Mouse (Mus musculus) liver, adult (tissue): ENCODE measurements around the gene Tspan13.

ENCODE experiments used
- GATA4 ChIP-seq: IDR thresholded peaks from 2 replicates; pipeline ENCODE4 v1.6.1; 2014; ENCODE audit warnings: mild to moderate bottlenecking, low read length; ENCODE audit not compliant: insufficient replicate concordance

The Tspan13 gene

DNA sequence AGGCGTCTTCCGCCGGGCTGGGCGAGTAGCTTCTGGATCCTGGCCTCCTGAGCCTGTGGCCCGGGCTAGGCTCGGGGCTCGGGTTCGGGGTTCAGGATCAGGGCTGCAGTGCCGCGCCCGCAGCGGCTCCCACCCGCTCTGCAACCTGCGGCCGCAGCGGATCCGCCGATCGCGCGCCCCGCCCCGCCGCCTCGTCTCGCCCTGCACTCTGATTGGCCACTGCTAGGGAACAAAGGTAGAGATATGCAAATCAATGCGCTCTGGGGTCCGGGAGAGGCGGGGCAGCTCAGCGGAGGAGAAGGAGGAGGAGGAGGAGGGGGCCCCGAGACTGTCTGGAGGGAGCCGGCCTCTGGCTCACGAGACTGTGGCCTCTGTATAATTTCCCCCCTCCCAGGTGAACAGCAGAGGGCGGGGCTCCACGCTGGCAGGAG, at the start of gene Tspan13:
Gene Tspan13, minus strand, starts transcription at position 153 of the 431 bp plus-strand sequence.
- TF ChIP-seq GATA4 = no peak

DNA sequence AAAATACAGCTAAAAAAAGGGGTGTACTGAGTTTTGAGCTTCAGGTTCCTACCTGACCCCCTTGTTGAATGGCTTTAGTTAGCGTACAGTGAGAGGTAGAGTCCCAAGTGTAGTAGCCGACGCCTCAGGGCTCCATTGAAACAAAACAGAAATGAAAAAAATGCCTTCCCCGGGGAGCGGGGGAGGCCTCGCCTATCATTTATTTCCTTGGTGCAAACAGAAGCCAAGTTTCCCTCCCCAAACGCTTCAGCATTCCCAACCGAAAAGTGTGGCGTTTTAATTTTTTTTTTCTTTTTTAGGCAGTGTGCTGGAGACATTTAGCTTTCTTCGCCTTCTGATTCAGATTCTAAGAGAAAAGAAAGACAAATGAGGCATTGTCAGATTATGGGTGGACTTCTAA, 49.7 kb upstream of the Tspan13 start:
- TF ChIP-seq GATA4 = no peak

- TF ChIP-seq GATA4 = no peak
Measured at GRCm38 (mm10) chr12:36089221-36089620, 46.9 kb upstream of the Tspan13 start.

GRCm38 (mm10) chr12:36088804-36089203, 46.5 kb upstream of the Tspan13 start:
- TF ChIP-seq GATA4 = no peak

GRCm38 (mm10) chr12:36085380-36085779, 43.1 kb upstream of the Tspan13 start:
- TF ChIP-seq GATA4 = no peak

GRCm38 (mm10) chr12:36078101-36078899, 36.0 kb upstream of the Tspan13 start:
- TF ChIP-seq GATA4 = no peak

DNA sequence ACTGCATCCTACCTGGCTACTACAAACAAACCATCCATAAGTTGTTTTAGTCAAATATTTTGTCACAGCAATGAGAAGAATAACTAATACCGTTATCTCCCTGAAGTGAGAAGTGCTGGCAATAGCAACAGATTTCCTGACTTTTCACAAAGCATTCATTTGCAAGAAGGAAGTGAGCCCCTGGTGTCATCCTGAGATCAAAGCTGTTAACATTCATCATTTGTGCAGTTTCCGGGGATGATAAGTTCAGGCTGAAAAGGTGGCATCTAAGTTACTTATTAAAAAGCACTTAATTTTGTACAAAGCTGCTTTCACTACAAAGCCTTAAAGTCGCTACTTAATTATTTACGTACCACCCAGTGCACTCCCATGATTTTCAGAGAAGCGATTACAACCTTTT, 30.6 kb upstream of the Tspan13 start:
- TF ChIP-seq GATA4 = no peak

DNA sequence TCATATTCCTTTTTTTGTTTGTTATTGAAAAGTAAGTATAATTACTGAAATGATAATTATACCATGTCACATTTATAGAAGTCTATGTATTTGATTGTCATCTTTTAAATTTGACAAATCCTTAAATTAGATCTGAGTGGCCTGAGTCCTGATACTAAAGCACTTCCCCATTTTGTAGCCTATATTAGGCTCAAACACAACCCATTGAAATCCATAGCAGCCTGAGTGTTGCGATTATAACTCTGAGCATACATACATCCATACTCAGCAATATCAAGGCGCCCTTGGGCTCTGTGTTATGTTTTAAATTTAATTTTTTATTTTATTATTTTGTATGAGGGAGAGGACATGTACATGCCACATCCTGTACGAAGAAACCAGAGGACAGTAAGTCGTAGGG, 27.9 kb upstream of the Tspan13 start:
- TF ChIP-seq GATA4 = no peak

DNA sequence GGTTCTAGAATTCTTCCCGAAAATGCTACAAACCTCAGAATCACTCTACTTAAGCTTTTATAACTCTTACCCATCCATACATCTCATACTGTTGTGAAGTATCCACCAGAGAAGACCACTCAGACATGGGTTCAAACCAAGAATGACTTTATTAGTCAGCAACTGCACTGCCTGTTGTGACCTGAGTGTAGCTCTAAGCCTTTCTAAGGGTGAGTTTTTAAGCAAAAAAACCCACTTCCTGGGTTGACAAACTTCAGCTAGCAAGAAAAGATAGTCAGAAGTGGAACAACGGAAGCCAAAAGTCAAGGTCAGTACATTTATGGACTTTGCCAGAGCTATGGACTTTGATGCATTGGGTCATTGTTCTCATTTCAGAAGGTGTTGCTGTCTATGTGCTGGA, 25.2 kb upstream of the Tspan13 start:
- TF ChIP-seq GATA4 = no peak

- no peak for TF ChIP-seq GATA4
Measured at GRCm38 (mm10) chr12:36065911-36066310, 23.6 kb upstream of the Tspan13 start.

DNA sequence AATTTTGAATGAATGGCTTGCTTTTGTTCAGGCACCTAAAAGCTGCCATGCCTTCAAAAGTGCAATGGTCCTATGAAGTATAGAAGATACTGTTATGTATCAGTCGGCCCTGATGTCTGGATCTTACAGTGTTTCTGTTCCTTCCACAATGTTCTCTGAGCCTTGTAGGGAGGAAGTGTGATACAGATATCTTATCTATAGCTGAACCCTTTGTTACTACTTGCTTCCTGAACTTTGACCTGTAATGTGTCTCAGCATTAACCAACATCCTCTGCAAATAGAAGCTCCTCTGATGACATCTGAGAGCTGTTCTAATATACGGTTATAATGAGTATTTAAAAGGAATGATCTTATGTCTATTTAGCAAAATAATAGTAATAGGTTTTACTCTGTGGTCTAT, 15.4 kb upstream of the Tspan13 start:
- peak; percentile 92 for TF ChIP-seq GATA4

GRCm38 (mm10) chr12:36050276-36050675, 8.0 kb upstream of the Tspan13 start:
- no peak for TF ChIP-seq GATA4

DNA sequence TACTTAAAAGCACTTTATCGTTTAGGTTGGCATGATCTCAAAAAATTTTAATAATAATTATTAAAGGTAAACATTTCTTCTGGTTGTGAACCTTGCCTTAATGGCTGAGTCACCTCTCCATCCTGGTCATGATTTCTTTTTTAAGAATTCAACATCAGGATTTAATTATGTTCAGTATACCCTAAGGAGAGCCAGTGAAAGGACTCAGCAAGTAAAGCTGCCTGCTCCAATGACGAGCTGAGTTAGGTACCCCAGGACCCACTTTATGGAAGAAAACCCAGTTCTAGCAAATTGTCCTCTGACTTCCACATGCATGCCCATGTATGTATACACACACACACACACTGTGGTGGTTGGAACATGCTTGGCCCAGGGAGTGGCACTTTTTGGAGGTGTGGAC, 5.3 kb upstream of the Tspan13 start:
- no peak for TF ChIP-seq GATA4

- no peak for TF ChIP-seq GATA4
Measured at GRCm38 (mm10) chr12:36046196-36046595, 3.9 kb upstream of the Tspan13 start.

GRCm38 (mm10) chr12:36044691-36045090, 2.4 kb upstream of the Tspan13 start:
- no peak for TF ChIP-seq GATA4

- no peak for TF ChIP-seq GATA4
Measured at GRCm38 (mm10) chr12:36041703-36042347, 475 bp downstream of the Tspan13 start.

DNA sequence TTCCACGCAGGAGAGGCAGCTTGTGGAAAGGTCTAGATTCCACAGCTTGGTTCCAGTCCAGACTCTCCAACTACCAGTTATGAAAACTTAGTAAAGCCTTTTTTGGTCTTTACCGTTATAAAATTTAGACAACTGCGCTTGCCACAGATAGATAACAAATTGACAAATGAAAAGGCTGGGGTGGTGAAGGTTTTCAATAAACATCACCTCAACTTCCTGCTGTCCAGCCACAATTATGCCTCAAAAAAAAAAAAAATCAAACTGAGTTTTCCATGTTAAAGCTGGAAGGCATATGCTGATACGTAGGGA, 1.1 kb downstream of the Tspan13 start:
- TF ChIP-seq GATA4 = no peak
